Mouse (Mus musculus) urinary bladder, postnatal 10 days (tissue): ENCODE data around the gene Rimbp3.
"Not testable (repeated sequence)": the region's sequence is repeated elsewhere in the genome, so short reads cannot be mapped to it uniquely, and the experiment has no call there.

Experiments
- DNase-seq: peaks from one replicate; pipeline ENCODE4 v3.0.0; 2022; ENCODE audit warnings: low spot score

Gene Rimbp3

GRCm38 (mm10) chr16:17208389-17209361 lies at the start of gene Rimbp3:
Gene Rimbp3, plus strand, starts transcription at chr16:17208603.
- DNase-seq = peak; percentile 42

GRCm38 (mm10) chr16:17165478-17165877 lies 42.9 kb upstream of the Rimbp3 start:
- DNase-seq = not testable (repeated sequence)

GRCm38 (mm10) chr16:17167179-17167578 lies 41.2 kb upstream of the Rimbp3 start:
- DNase-seq = no peak

GRCm38 (mm10) chr16:17168049-17168448 lies 40.4 kb upstream of the Rimbp3 start:
- no peak for DNase-seq

GRCm38 (mm10) chr16:17175765-17176164 lies 32.6 kb upstream of the Rimbp3 start:
- DNase-seq = no peak

GRCm38 (mm10) chr16:17177623-17178170 lies 30.7 kb upstream of the Rimbp3 start:
- no peak for DNase-seq

GRCm38 (mm10) chr16:17179706-17180105 lies 28.7 kb upstream of the Rimbp3 start:
- DNase-seq = no peak

- no peak for DNase-seq
Measured at GRCm38 (mm10) chr16:17181382-17181781, 27.0 kb upstream of the Rimbp3 start.

- DNase-seq = no peak
Measured at GRCm38 (mm10) chr16:17182136-17182535, 26.3 kb upstream of the Rimbp3 start.

GRCm38 (mm10) chr16:17183003-17183402 lies 25.4 kb upstream of the Rimbp3 start:
- no peak for DNase-seq

- no peak for DNase-seq
Measured at GRCm38 (mm10) chr16:17185475-17185874, 22.9 kb upstream of the Rimbp3 start.

- DNase-seq = no peak
Measured at GRCm38 (mm10) chr16:17193823-17194222, 14.6 kb upstream of the Rimbp3 start.

GRCm38 (mm10) chr16:17200121-17200952 lies 8.1 kb upstream of the Rimbp3 start:
- DNase-seq = no peak

- peak; percentile 28 for DNase-seq
Measured at GRCm38 (mm10) chr16:17200953-17201707, 7.3 kb upstream of the Rimbp3 start.

GRCm38 (mm10) chr16:17201977-17202376 lies 6.4 kb upstream of the Rimbp3 start:
- DNase-seq = no peak

GRCm38 (mm10) chr16:17202549-17202948 lies 5.9 kb upstream of the Rimbp3 start, which contains the start of gene Ube2l3:
Gene Ube2l3, minus strand, starts transcription at chr16:17202649.
- DNase-seq = no peak

- DNase-seq = no peak
Measured at GRCm38 (mm10) chr16:17204990-17205389, 3.4 kb upstream of the Rimbp3 start.

- no peak for DNase-seq
Measured at GRCm38 (mm10) chr16:17209404-17209960, 1.1 kb downstream of the Rimbp3 start.

- peak; percentile 69 for DNase-seq
Measured at GRCm38 (mm10) chr16:17209981-17210838, 1.8 kb downstream of the Rimbp3 start.

GRCm38 (mm10) chr16:17216934-17217633 lies 8.7 kb downstream of the Rimbp3 start:
- no peak for DNase-seq
